Mouse (Mus musculus) hindbrain, embryonic 15.5 days (tissue): ENCODE results near the gene Abi3. TPM values are rescaled to one million over a fixed set of nuclear protein-coding genes. Genes with fewer than 3 reads are reported as not detected.

Experiments used
- ATAC-seq: fragments of 200-750 bp; cut with Nextera tagmentation; 2 replicates; pipeline ENCODE4 v1.8.0; 2017; ENCODE audit warnings: low read depth, moderate number of reproducible peaks, moderate TSS enrichment; ENCODE audit not compliant: low FRiP score
- H3K27ac ChIP-seq: fragments of 300-500 bp; sonication (generic); replicated peaks from 2 replicates; pipeline ENCODE4 v1.5.1; 2015; ENCODE audit warnings: mild to moderate bottlenecking, inconsistent platforms
- H3K27me3 ChIP-seq: fragments of 300-500 bp; sonication (generic); 2 replicates; pipeline ENCODE4 v1.6.1; 2015; ENCODE audit warnings: control low read depth, inconsistent platforms
- H3K36me3 ChIP-seq: fragments of 300-500 bp; sonication (generic); 2 replicates; pipeline ENCODE4 v1.6.1; 2015; ENCODE audit warnings: control low read depth, inconsistent platforms
- H3K4me1 ChIP-seq: fragments of 300-500 bp; sonication (generic); replicated peaks from 2 replicates; pipeline ENCODE4 v1.6.1; 2015; ENCODE audit warnings: control low read depth, inconsistent platforms
- H3K4me2 ChIP-seq: fragments of 300-500 bp; sonication (generic); 2 replicates; pipeline ENCODE4 v1.6.1; 2015; ENCODE audit warnings: moderate library complexity, mild to moderate bottlenecking, inconsistent platforms
- H3K4me3 ChIP-seq: fragments of 300-500 bp; sonication (generic); 2 replicates; pipeline ENCODE4 v1.5.1; 2015; ENCODE audit warnings: mild to moderate bottlenecking, inconsistent platforms
- H3K9ac ChIP-seq: fragments of 300-500 bp; sonication (generic); 2 replicates; pipeline ENCODE4 v1.6.1; 2015; ENCODE audit warnings: inconsistent platforms
- H3K9me3 ChIP-seq: fragments of 300-500 bp; sonication (generic); 2 replicates; pipeline ENCODE4 v1.6.1; 2016; ENCODE audit warnings: control low read depth, inconsistent platforms
- WGBS: fragments of 180-500 bp; shearing (Covaris S2); methylation state at CpG from one replicate; pipeline ENCODE4 v1.1.7; 2015; 5-methylcytosine and 5-hydroxymethylcytosine counted together
- polyA plus RNA-seq: library from polyadenylated mRNA; unstranded; fragments of >200 nt; fragmentation: Nextera tagmentation; extraction: Ambion mirVana; gene quantifications from 2 replicates; pipeline ENCODE4 v1.2.1, GENCODE M21; 2015

Gene Abi3
- polyA plus RNA-seq, 1 experiment from 2014 or later, result 1.1 TPM

- no peak overlapping the region for H3K27ac ChIP-seq
- H3K4me2 ChIP-seq, result no peak overlapping the region
- H3K4me1 ChIP-seq, result peaks cover 10% of the 10 kb centered on the region
- 73% methylated on average over 5 of the region's 5 CpGs for WGBS
- 0 out of 2 replicates have a peak, but pooled peaks cover 6% of the 10 kb centered on the region for H3K27me3 ChIP-seq
- no peaks in the 10 kb centered on the region for H3K9me3 ChIP-seq
- no peak for ATAC-seq
- no peaks in the 10 kb centered on the region for H3K36me3 ChIP-seq
- no peak overlapping the region for H3K9ac ChIP-seq
- no peak overlapping the region for H3K4me3 ChIP-seq
These were observed 46.7 kb downstream of the Abi3 start for GRCm38 (mm10) chr11:95795582-95795981.

GRCm38 (mm10) chr11:95794201-95794600 is 48.1 kb downstream of the Abi3 start:
- ATAC-seq, result no peak
- no peak overlapping the region for H3K27ac ChIP-seq
- 61% methylated on average over 5 of the region's 5 CpGs for WGBS

GRCm38 (mm10) chr11:95792950-95793509 is 49.2 kb downstream of the Abi3 start:
- Histone ChIP-seq H3K4me1 (peaks cover 10% of the 10 kb centered on the region), H3K9ac (no peak overlapping the region), H3K4me2 (no peak overlapping the region), H3K36me3 (no peaks in the 10 kb centered on the region), H3K4me3 (no peak overlapping the region), H3K27me3 (0 out of 2 replicates have a peak, but pooled peaks cover 6% of the 10 kb centered on the region), H3K27ac (no peak overlapping the region), H3K9me3 (no peaks in the 10 kb centered on the region)
- ATAC-seq, result no peak
- 93% methylated on average over 8 of the region's 8 CpGs for WGBS

More at GRCm38 (mm10) chr11:95794201-95794600, 48.1 kb downstream of the Abi3 start:
- Histone ChIP-seq H3K4me2 (no peak overlapping the region), H3K9ac (no peak overlapping the region), H3K27me3 (0 out of 2 replicates have a peak, but pooled peaks cover 6% of the 10 kb centered on the region), H3K4me1 (peaks cover 10% of the 10 kb centered on the region), H3K9me3 (no peaks in the 10 kb centered on the region), H3K4me3 (no peak overlapping the region), H3K36me3 (no peaks in the 10 kb centered on the region)

- no peaks in the 10 kb centered on the region for H3K9me3 ChIP-seq
- no peak for ATAC-seq
- H3K4me3 ChIP-seq, result no peak overlapping the region
- H3K27me3 ChIP-seq, result 0 out of 2 replicates have a peak, but pooled peaks cover under 1% of the 10 kb centered on the region
- no peak overlapping the region for H3K4me2 ChIP-seq
- H3K9ac ChIP-seq, result no peak overlapping the region
- 86% methylated on average over 13 of the region's 13 CpGs for WGBS
- H3K27ac ChIP-seq, result no peak overlapping the region
- H3K36me3 ChIP-seq, result no peaks in the 10 kb centered on the region
- peaks cover 6% of the 10 kb centered on the region for H3K4me1 ChIP-seq
These were observed 50.5 kb downstream of the Abi3 start for GRCm38 (mm10) chr11:95791787-95792186.

- H3K4me2 ChIP-seq, result no peak overlapping the region
- 89% methylated on average over 8 of the region's 8 CpGs for WGBS
- no peaks in the 10 kb centered on the region for H3K36me3 ChIP-seq
- H3K4me3 ChIP-seq, result no peak overlapping the region
- H3K9me3 ChIP-seq, result no peaks in the 10 kb centered on the region
- ATAC-seq, result no peak
- H3K4me1 ChIP-seq, result no peaks in the 10 kb centered on the region
- H3K27me3 ChIP-seq, result no peaks in the 10 kb centered on the region
- H3K27ac ChIP-seq, result no peak overlapping the region
- no peak overlapping the region for H3K9ac ChIP-seq
These were observed 52.8 kb downstream of the Abi3 start for GRCm38 (mm10) chr11:95789451-95789891.

- no peaks in the 10 kb centered on the region for H3K27me3 ChIP-seq
- no peaks in the 10 kb centered on the region for H3K36me3 ChIP-seq
- H3K9ac ChIP-seq, result no peak overlapping the region
- H3K27ac ChIP-seq, result no peak overlapping the region
- WGBS, result 90% methylated on average over 6 of the region's 6 CpGs
- H3K4me3 ChIP-seq, result no peak overlapping the region
- H3K4me1 ChIP-seq, result no peaks in the 10 kb centered on the region
- H3K9me3 ChIP-seq, result no peaks in the 10 kb centered on the region
- no peak overlapping the region for H3K4me2 ChIP-seq
- no peak for ATAC-seq
These were observed 55.8 kb downstream of the Abi3 start for GRCm38 (mm10) chr11:95786511-95786910.

- no peaks in the 10 kb centered on the region for H3K9me3 ChIP-seq
- 94% methylated on average over 4 of the region's 4 CpGs for WGBS
- H3K27me3 ChIP-seq, result no peaks in the 10 kb centered on the region
- H3K4me2 ChIP-seq, result no peak overlapping the region
- no peak for ATAC-seq
- H3K9ac ChIP-seq, result no peak overlapping the region
- no peak overlapping the region for H3K4me3 ChIP-seq
- H3K27ac ChIP-seq, result no peak overlapping the region
- H3K4me1 ChIP-seq, result no peaks in the 10 kb centered on the region
- H3K36me3 ChIP-seq, result no peaks in the 10 kb centered on the region
These were observed 56.6 kb downstream of the Abi3 start for GRCm38 (mm10) chr11:95785675-95786074.

GRCm38 (mm10) chr11:95783958-95784357 is 58.3 kb downstream of the Abi3 start:
- H3K27ac ChIP-seq, result no peak overlapping the region
- ATAC-seq, result no peak
- no peak overlapping the region for H3K4me3 ChIP-seq
- WGBS, result 81% methylated on average over 9 of the region's 9 CpGs
- no peaks in the 10 kb centered on the region for H3K9me3 ChIP-seq
- H3K9ac ChIP-seq, result no peak overlapping the region
- H3K4me2 ChIP-seq, result no peak overlapping the region
- no peaks in the 10 kb centered on the region for H3K4me1 ChIP-seq
- no peaks in the 10 kb centered on the region for H3K27me3 ChIP-seq
- no peaks in the 10 kb centered on the region for H3K36me3 ChIP-seq

- H3K4me3 ChIP-seq, result no peak overlapping the region
- ATAC-seq, result no peak
- WGBS, result 82% methylated on average over 4 of the region's 4 CpGs
- H3K9me3 ChIP-seq, result no peaks in the 10 kb centered on the region
- no peak overlapping the region for H3K9ac ChIP-seq
- H3K27me3 ChIP-seq, result no peaks in the 10 kb centered on the region
- no peak overlapping the region for H3K4me2 ChIP-seq
- no peaks in the 10 kb centered on the region for H3K4me1 ChIP-seq
- no peaks in the 10 kb centered on the region for H3K36me3 ChIP-seq
- no peak overlapping the region for H3K27ac ChIP-seq
These were observed 58.8 kb downstream of the Abi3 start for GRCm38 (mm10) chr11:95783457-95783856.

GRCm38 (mm10) chr11:95781557-95781956 is 60.7 kb downstream of the Abi3 start:
- Histone ChIP-seq H3K4me1 (no peaks in the 10 kb centered on the region), H3K9ac (no peak overlapping the region), H3K4me3 (no peak overlapping the region), H3K9me3 (no peaks in the 10 kb centered on the region), H3K27me3 (no peaks in the 10 kb centered on the region), H3K4me2 (no peak overlapping the region), H3K27ac (no peak overlapping the region), H3K36me3 (no peaks in the 10 kb centered on the region)
- WGBS, result 83% methylated on average over 11 of the region's 11 CpGs
- no peak for ATAC-seq

- no peaks in the 10 kb centered on the region for H3K36me3 ChIP-seq
- 95% methylated on average over 8 of the region's 8 CpGs for WGBS
- no peaks in the 10 kb centered on the region for H3K4me1 ChIP-seq
- no peak overlapping the region for H3K9ac ChIP-seq
- no peaks in the 10 kb centered on the region for H3K27me3 ChIP-seq
- no peak overlapping the region for H3K4me2 ChIP-seq
- no peaks in the 10 kb centered on the region for H3K9me3 ChIP-seq
- no peak for ATAC-seq
- no peak overlapping the region for H3K4me3 ChIP-seq
- no peak overlapping the region for H3K27ac ChIP-seq
These were observed 61.8 kb downstream of the Abi3 start for GRCm38 (mm10) chr11:95780480-95780879.
